Mouse (Mus musculus): Measurements from ENCODE around the gene Hcar1.

- TF ChIP-seq MEF2A (IDR thresholded peaks at IDR 0.05; ENCODE audit: extremely low read depth, insufficient replicate concordance, low read depth, low read length, poor library complexity, severe bottlenecking), result no peak
- no peak for TF ChIP-seq POLR2A (IDR thresholded peaks at IDR 0.05; ENCODE audit: control insufficient read depth in 1 of 2, insufficient read depth in 1 of 2, low read depth in 1 of 2, low read length in 2 of 2, poor library complexity in 1 of 2)
- no peak for TF ChIP-seq CTCF (IDR thresholded peaks at IDR 0.05 in 2 of 3, conservative IDR thresholded peaks at IDR 0.05 in 1 of 3; ENCODE audit: control insufficient read depth in 1 of 3, insufficient read depth in 1 of 3, low read depth in 2 of 3, low read length in 3 of 3, poor library complexity in 1 of 3, severe bottlenecking in 1 of 3)
These were observed 45.0 kb downstream of the Hcar1 start for GRCm38 (mm10) chr5:123834836-123835235.

Data from MEL (cell line).